Mouse (Mus musculus): Measurements from ENCODE around the gene Nav2.

- TF ChIP-seq CTCF (conservative IDR thresholded peaks at IDR 0.05; ENCODE audit: low read length) (no peak), NANOG (IDR thresholded peaks at IDR 0.05; ENCODE audit: borderline replicate concordance, low read length) (no peak), POU5F1 (IDR thresholded peaks at IDR 0.05; ENCODE audit: borderline replicate concordance, low read length) (no peak)
Observed at GRCm38 (mm10) chr7:49257234-49257906, 348.9 kb downstream of the Nav2 start.

Measured in E14TG2a.4 (cell line).